Mouse (Mus musculus): ENCODE measurements around the gene Vmn1r160.
"Not testable (repeated sequence)": the region's sequence is repeated elsewhere in the genome, so short reads cannot be mapped to it uniquely, and the experiment has no call there.

Gene Vmn1r160

DNA sequence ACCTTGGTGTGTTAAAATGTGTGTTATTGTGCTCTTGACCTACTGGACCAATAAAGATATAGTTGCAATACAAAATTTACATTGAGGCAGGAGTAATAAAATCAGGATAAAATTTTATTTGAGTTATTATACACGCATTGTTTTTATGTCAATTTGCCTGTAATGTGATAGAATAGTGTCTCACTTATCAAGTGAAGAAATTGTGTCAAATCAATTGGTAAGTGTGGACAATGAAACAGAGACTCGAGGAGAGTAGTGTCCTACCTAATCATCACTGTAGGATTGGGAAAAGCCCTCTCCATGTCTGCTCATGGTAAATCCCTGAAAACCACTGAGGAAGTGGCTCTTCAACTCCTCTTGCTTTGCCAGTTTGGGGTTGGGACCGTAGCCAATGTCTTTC lies at the start of gene Vmn1r160:
Vmn1r160 (plus strand) TSS at position 301 of the 400 bp plus-strand sequence.
- DNase-seq: not testable (repeated sequence)

DNA sequence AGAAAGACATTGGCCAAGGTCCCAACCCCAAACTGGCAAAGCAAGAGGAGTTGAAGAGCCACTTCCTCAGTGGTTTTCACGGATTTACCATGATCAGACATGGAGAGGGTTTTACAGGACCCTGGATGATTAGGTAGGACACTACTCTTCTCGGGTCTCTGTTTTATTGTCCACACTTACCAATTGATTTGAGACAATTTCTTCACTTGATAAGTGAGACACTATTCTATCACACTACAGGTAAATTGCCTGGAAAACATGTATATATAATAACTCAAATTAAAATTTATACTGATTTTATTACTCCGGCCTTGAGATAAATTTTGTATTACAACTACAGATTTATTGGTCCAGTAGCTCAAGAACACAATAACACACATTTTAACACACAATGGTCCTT lies 27.5 kb upstream of the Vmn1r160 start, which contains the start of gene Vmn1r159:
Vmn1r159 (minus strand) TSS at position 101 of the 400 bp plus-strand sequence.
- DNase-seq: not testable (repeated sequence)

Measured in kidney, adult 18-20 months (tissue).